Mouse (Mus musculus): ENCODE results near the gene Bicral. TPM values are rescaled to one million over a fixed set of nuclear protein-coding genes. Genes with fewer than 3 reads are reported as not detected.

The Bicral gene
- total RNA-seq, 2 experiments from 2014 or later = 8.7 to 15.1 TPM

DNA sequence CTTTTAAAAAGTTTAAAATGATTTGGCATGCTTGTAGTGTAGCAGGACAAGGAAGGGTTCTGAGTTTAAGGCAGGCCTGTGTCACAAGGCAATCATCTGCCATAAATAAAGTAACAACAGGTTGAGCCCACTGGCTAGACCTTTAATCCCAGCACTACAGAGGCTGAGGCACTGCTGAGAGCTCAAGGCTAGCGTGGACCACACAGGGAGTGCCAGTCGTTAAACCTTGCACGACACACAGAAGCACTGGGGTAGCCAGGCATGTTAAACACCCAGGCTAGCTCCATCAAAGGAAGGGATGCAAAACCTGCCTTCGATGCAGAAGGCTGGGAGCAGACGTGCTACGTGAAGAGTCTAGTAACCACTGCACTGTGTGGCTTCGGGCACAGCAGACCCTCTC, 14.6 kb downstream of the Bicral start:
- DNase-seq = no peak

DNA sequence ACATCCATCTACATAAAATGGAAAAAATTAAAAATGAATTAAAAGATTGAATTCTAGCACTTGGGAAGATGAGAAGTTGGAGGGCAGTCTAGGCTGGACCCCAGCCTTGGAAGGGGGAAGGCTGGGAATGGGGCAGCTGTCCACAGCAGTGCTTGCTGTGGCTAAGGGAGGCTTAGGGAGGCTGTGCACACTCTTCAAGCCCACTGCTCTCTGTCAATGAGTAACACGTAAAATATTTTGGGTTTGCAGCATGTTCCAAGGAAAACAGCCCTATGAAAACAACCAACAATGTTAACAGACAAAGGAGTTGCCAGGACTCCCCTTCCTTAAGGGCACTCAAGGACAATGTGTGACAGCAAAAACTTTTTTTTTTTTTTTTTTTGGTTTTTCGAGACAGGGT, 15.3 kb downstream of the Bicral start:
- DNase-seq = no peak

- DNase-seq = no peak
Measured at GRCm38 (mm10) chr17:46840304-46841010, 17.8 kb downstream of the Bicral start.

DNA sequence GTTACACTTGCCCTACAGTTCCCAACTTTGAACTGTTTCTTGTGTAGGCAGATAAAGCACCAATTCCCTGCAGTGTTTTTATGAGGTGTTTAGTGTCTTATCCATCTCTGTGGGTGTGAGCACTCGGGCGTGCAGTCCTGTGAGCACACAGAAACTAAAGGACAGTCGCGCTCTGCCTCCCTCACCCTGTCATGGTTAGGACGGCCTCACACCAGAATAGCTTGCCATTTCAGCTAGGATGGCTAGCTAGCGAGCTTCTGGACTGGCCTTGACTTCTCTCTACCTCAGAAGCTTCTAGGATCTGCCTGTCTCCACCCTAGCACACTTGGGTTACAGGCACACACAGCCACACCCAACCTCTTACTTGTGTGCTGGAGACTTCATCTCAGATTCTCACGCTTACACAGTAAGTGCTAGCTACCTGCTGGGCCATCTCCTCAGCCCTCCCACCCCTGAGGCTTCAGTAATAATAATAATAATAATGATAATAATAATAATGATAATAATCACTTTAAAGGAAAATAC, 19.8 kb downstream of the Bicral start:
- no peak for DNase-seq

- no peak for DNase-seq
Measured at GRCm38 (mm10) chr17:46837897-46838296, 20.4 kb downstream of the Bicral start.

- no peak for DNase-seq
Measured at GRCm38 (mm10) chr17:46835093-46835715, 23.1 kb downstream of the Bicral start.

DNA sequence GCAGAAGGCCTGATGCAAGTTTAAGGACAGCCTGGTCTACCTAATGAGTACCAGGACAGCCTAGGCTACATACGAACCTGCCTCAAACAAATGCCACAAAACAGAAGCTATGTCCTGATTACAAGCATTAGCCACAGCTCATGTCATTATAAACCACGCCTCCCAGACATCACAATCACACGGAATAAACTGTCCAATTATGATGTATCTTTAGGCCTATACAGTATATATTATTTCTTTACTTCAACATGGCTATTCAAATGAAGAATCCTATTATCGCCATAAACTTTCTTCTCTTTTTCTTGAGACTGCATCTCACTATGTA, 25.3 kb downstream of the Bicral start:
- DNase-seq = no peak

DNA sequence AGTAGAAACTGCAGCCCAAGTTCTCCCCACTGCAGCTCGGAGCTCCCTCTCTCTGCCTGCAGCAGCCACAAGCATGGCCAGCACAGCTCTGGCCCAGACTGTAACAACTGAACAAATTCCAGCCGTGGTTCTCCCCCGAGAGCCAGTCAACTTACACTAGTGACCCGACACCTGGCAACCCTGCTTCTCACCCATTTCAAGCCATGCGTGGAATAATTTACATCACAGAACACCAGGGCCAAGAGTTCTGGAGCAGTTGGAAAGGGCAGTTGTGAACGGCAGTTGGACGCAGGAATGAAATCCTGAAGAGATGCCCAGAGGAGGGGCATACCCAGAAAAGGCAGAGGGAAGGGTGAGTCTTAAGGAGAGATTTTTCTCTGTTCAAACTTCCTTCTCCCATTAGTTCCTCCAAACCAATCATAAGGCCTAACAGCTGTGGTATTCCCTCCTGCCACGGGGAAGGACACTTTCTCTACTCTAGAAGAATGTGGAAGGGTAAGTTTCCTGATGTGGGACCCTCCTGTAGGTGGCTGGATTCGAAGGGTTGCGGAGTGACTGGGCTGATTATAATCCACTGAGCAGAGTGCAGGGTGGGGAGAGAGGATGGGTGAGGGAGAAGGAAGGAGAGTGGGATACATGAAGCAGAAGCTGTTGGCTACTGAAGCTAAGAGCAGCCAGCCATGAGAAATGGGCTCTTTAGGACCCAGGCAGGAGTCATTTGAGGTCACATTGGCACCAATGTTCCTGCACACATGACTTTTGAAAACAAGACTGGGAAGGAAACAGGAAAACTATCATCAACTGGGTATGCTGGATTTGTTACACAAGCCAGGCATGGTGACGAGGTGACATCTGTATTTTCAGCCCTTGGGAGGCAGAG, 25.9 kb downstream of the Bicral start:
- peak; percentile 67 for DNase-seq

DNA sequence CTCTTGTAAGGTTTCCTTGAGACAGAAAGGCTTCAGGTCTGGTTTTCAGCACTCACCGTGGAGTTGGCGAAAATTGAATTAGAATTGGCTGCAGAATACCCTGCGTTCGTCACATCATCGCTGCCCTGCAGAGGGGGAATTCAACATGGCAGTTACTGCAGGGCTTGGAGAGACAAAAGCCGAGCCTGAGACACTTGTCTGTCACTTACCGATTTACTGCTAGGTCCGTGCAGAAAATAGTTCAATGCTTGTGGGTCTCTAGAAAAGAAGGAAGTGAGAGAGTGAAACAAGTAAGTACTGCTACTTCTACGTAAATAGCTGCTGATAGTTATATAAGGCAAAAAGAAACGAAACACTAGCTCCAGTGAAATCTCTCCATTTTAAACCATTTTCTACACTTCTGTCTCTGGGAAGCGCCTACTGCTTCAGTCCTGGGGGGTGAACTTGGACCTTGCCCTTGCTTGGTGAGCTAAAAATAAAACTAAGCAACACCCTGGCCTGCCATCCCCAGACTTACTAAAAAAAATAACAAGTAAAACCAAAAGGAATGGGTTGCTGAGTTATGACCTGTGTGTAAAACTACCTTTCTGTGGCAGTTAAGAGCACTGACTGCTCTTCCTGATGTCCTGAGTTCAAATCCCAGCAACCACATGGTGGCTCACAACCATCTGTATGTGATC, 28.3 kb downstream of the Bicral start:
- DNase-seq = no peak

- DNase-seq = no peak
Measured at GRCm38 (mm10) chr17:46828935-46829334, 29.3 kb downstream of the Bicral start.

GRCm38 (mm10) chr17:46823091-46823490, 35.2 kb downstream of the Bicral start:
- no peak for DNase-seq

DNA sequence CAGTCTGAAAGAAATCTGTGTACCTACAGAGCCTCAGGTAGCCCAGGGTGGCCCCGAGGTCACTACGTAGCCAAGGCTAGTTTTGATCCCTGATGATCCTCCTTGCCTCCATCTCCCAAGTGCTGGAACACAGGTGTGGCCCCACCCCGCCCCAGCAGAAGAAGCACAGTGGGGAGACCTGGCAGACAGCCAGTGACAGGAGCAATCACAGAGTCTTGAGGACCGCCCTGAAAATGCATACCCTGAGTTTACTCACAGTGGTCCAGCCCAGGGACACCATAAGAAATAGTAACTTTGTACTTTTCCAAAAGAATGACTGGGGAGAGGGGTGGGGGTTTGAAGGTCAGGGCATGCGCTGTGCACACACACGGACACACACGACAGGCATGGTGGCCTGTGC, 37.7 kb downstream of the Bicral start:
- no peak for DNase-seq

- no peak for DNase-seq
Measured at GRCm38 (mm10) chr17:46817734-46818158, 40.5 kb downstream of the Bicral start.

GRCm38 (mm10) chr17:46816306-46816705, 42.0 kb downstream of the Bicral start:
- no peak for DNase-seq

GRCm38 (mm10) chr17:46814497-46814896, 43.8 kb downstream of the Bicral start:
- DNase-seq = no peak

DNA sequence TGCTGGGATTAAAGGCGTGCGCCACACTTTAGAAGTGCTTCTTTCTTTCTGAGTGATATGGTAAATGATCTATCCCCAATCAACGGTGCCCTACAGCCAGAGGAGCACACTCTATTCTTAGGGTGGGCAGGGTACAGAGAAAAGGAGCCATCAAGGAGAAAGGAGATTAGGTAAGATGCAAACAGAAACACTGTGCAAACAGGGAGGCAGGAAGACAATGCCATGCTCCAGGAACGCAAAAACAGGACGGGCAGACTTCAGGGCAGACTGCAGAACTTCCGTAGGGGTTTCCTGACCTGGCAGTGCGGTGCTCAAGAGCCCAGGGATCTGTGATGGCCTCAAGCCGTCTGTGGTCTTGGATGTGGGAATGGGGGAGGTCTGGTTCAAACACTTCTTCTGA, 44.6 kb downstream of the Bicral start:
- DNase-seq = no peak

DNA sequence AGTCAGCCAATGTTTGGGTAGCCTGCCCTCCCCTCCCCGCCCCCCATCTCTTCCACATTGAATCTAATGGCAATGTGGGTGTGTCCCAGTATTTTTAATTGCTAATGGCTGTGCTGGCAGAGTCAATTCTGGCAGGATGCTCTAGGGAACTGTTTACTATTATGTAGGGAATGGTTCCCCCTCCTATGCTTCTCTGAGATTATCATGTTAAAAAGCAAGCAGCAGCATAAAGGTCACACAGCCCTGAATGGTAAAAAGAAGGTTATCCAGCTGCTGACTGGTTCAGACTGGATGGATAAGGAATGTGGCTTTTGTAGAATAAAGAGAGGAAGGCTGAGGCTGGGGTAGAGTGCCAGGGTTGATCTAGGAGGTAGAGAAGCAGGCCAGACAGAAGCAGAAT, 45.8 kb downstream of the Bicral start:
- DNase-seq = no peak

- no peak for DNase-seq
Measured at GRCm38 (mm10) chr17:46810672-46811071, 47.6 kb downstream of the Bicral start.

GRCm38 (mm10) chr17:46809131-46809830, 49.0 kb downstream of the Bicral start:
- no peak for DNase-seq

- DNase-seq = no peak
Measured at GRCm38 (mm10) chr17:46808376-46808775, 49.9 kb downstream of the Bicral start.

GRCm38 (mm10) chr17:46801761-46802160, 56.5 kb downstream of the Bicral start:
- DNase-seq = no peak

GRCm38 (mm10) chr17:46799680-46800079, 58.6 kb downstream of the Bicral start:
- no peak for DNase-seq
